Mouse (Mus musculus): ENCODE measurements around the gene Slc1a2. TPM values are rescaled to one million over a fixed set of nuclear protein-coding genes. Genes with fewer than 3 reads are reported as not detected.

Gene Slc1a2
- polyA plus RNA-seq, 1 experiment, result 0.90 TPM

DNA sequence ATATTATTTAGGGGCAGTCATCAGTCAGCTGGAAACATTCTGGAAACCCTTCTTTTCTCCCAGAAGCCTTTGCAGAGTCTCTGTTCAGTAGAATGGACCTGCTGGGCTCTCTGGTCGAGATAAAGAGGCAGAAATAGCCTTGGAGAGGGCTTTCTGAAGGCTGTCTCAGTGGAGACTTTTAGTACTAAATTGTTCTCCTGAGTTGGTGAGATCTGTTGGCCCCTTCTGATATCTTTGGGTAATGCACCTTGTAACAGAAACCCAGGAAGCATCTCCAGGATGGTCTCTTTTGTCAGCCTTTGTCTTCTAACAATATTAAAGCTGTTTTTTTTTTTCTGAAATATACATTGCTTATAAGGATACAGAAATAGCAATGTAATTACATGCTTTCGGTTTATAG is 2.6 kb downstream of the Slc1a2 start:
- no peak for TF ChIP-seq CTCF (IDR thresholded peaks at IDR 0.05; ENCODE audit: borderline replicate concordance, insufficient read depth, low read length)
- no peak for TF ChIP-seq POLR2A (IDR thresholded peaks at IDR 0.05; ENCODE audit: low read depth, low read length)
- Histone ChIP-seq H3K27ac (ENCODE audit: insufficient read depth, low read length) (no peak overlapping the region), H3K4me1 (ENCODE audit: control insufficient read depth, insufficient read depth, low read length) (no peaks in the 10 kb centered on the region), H3K4me3 (ENCODE audit: insufficient read depth, low read length) (no peak overlapping the region)

DNA sequence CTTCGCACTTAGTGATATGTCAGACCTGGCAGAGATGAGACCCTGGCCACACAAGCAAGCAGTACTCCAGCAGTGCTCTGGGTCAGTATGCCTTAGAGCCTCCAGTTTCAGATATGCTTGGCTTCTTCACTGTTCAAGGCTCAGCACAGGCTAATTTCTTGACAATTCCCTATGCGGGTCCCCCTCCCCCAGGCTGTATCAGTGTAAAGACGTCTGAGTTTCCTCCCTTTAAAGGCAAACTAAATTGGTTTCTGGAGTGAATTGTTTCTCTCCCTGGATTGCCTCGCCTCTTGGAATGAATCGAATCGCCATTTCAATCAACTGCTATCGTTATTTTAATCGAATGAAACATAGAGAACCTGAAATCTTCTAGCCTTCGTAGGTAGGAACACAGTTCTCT is 4.5 kb downstream of the Slc1a2 start:
- Histone ChIP-seq H3K4me1 (ENCODE audit: control insufficient read depth, insufficient read depth, low read length) (no peaks in the 10 kb centered on the region), H3K4me3 (ENCODE audit: insufficient read depth, low read length) (no peak overlapping the region), H3K27ac (ENCODE audit: insufficient read depth, low read length) (no peak overlapping the region)
- TF ChIP-seq CTCF (IDR thresholded peaks at IDR 0.05; ENCODE audit: borderline replicate concordance, insufficient read depth, low read length) (no peak), POLR2A (IDR thresholded peaks at IDR 0.05; ENCODE audit: low read depth, low read length) (no peak)

DNA sequence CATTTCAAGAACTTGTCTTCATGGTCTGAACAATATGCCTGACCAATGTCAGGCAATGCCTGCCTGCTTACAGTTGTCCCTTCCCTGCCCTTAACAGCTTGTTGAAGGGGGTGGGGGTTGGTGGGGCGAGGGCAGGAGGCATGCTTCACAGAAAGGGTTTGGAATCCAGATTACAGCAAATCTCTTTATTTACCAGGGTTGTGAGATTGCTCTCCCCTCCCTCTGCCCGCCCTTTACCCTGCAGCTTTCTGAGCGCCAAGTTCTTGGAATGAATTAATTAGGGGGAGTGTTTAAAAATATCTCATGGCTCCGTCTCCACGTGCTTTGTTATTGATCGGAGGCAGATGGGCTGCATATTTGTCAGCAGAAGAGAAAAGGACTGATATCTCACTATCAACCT is 4.9 kb downstream of the Slc1a2 start:
- Histone ChIP-seq H3K27ac (ENCODE audit: insufficient read depth, low read length) (no peak overlapping the region), H3K4me1 (ENCODE audit: control insufficient read depth, insufficient read depth, low read length) (no peaks in the 10 kb centered on the region), H3K4me3 (ENCODE audit: insufficient read depth, low read length) (no peak overlapping the region)
- TF ChIP-seq CTCF (IDR thresholded peaks at IDR 0.05; ENCODE audit: borderline replicate concordance, insufficient read depth, low read length) (no peak), POLR2A (IDR thresholded peaks at IDR 0.05; ENCODE audit: low read depth, low read length) (no peak)

DNA sequence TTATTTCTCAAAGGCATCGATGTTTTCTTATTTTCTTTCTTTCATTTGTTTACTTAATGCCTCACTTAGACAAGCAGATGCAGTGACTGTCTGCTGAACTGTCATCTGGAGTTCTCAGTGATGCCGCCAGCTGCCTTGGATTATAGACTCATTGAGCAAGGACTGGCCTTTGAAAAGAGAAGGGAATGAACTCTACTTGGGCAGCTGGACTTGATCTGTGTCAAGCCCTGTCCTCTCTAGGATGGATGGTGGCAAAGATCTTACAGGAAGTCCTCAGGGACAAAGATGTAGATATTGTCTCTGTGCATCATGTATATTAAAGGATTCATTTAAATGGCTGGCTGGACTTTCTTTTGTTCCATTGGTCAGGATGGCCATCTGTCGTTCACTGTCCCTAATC is 5.4 kb downstream of the Slc1a2 start:
- H3K27ac ChIP-seq (ENCODE audit: insufficient read depth, low read length), result no peak overlapping the region
- H3K4me1 ChIP-seq (ENCODE audit: control insufficient read depth, insufficient read depth, low read length), result no peaks in the 10 kb centered on the region
- H3K4me3 ChIP-seq (ENCODE audit: insufficient read depth, low read length), result no peak overlapping the region
- TF ChIP-seq CTCF (IDR thresholded peaks at IDR 0.05; ENCODE audit: borderline replicate concordance, insufficient read depth, low read length) (no peak), POLR2A (IDR thresholded peaks at IDR 0.05; ENCODE audit: low read depth, low read length) (no peak)

DNA sequence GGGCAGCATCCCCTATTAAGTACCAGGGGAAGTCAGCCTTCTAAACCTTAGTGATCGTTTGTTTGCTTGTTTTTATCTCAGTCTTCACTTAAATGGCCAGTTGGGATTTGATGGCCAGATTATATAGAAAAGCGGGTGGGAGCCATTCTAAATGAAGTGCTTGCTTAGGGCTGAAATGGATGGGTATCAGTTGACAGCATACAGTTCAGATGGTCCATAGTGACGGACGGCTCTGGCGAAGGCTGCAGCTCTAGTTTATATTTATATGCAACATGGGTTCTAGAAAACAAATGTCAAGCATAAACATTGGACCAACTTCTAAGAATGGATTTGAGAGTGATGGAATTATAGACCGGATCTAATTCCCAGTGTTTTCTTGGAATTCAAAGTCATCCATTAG is 9.5 kb downstream of the Slc1a2 start:
- TF ChIP-seq CTCF (IDR thresholded peaks at IDR 0.05; ENCODE audit: borderline replicate concordance, insufficient read depth, low read length), result no peak
- TF ChIP-seq POLR2A (IDR thresholded peaks at IDR 0.05; ENCODE audit: low read depth, low read length), result no peak

DNA sequence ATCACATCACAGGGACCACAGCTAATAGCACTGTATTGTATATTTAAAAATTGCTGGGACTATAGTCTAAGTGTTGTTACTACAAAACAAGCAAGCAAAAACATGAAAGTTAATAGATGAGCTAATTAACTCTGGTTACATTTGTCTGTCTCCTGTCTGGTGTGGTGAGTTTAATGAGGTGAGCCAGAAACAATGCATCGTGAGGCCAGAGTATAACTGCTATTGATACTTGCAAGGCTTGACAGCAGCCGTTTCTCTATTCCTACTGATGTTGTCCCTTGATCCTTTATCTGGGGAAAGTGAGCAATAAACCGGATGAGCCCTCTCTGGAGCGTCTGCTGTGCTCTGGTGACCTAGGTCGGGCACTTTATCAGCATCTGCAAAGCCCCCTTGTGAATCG is 11.1 kb downstream of the Slc1a2 start:
- H3K4me3 ChIP-seq (ENCODE audit: insufficient read depth, low read length), result no peak overlapping the region
- no peaks in the 10 kb centered on the region for H3K4me1 ChIP-seq (ENCODE audit: control insufficient read depth, insufficient read depth, low read length)
- TF ChIP-seq POLR2A (IDR thresholded peaks at IDR 0.05; ENCODE audit: low read depth, low read length) (no peak), CTCF (IDR thresholded peaks at IDR 0.05; ENCODE audit: borderline replicate concordance, insufficient read depth, low read length) (no peak)
- H3K27ac ChIP-seq (ENCODE audit: insufficient read depth, low read length), result no peak overlapping the region

More for the DNA sequence above, 9.5 kb downstream of the Slc1a2 start:
- H3K4me1 ChIP-seq (ENCODE audit: control insufficient read depth, insufficient read depth, low read length), result no peaks in the 10 kb centered on the region
- H3K27ac ChIP-seq (ENCODE audit: insufficient read depth, low read length), result no peak overlapping the region
- no peak overlapping the region for H3K4me3 ChIP-seq (ENCODE audit: insufficient read depth, low read length)

DNA sequence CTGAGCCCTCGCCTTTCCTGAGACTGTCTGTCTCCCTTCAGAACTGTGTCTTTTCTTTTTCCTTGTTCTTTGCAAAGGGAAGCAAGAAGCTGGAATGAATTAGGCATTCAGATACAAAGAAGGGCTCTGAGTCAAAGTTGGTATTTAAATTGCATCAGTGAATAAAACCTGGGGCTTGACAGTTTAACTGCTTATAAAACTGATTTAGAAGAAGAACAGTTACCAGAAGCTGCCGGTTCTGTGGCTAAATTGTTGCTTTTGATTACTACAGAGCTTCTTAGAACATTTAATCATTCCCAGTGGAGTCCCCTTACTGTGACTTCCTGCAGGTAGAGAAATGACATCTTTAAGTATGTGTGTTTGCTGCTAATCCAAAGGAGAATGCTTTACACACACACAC is 16.1 kb downstream of the Slc1a2 start:
- H3K27ac ChIP-seq (ENCODE audit: insufficient read depth, low read length), result 0 out of 2 replicates have a peak overlapping the region, but pooled peaks have one; percentile 13
- TF ChIP-seq POLR2A (IDR thresholded peaks at IDR 0.05; ENCODE audit: low read depth, low read length) (no peak), CTCF (IDR thresholded peaks at IDR 0.05; ENCODE audit: borderline replicate concordance, insufficient read depth, low read length) (no peak)
- no peaks in the 10 kb centered on the region for H3K4me1 ChIP-seq (ENCODE audit: control insufficient read depth, insufficient read depth, low read length)
- no peak overlapping the region for H3K4me3 ChIP-seq (ENCODE audit: insufficient read depth, low read length)

GRCm38 (mm10) chr2:102675275-102675674 is 16.8 kb downstream of the Slc1a2 start:
- no peak for TF ChIP-seq POLR2A (IDR thresholded peaks at IDR 0.05; ENCODE audit: low read depth, low read length)
- 0 out of 2 replicates have a peak, but pooled peaks have one; percentile 14 for TF ChIP-seq CTCF (IDR thresholded peaks at IDR 0.05; ENCODE audit: borderline replicate concordance, insufficient read depth, low read length)
- Histone ChIP-seq H3K27ac (ENCODE audit: insufficient read depth, low read length) (no peak overlapping the region), H3K4me3 (ENCODE audit: insufficient read depth, low read length) (no peak overlapping the region), H3K4me1 (ENCODE audit: control insufficient read depth, insufficient read depth, low read length) (no peaks in the 10 kb centered on the region)

DNA sequence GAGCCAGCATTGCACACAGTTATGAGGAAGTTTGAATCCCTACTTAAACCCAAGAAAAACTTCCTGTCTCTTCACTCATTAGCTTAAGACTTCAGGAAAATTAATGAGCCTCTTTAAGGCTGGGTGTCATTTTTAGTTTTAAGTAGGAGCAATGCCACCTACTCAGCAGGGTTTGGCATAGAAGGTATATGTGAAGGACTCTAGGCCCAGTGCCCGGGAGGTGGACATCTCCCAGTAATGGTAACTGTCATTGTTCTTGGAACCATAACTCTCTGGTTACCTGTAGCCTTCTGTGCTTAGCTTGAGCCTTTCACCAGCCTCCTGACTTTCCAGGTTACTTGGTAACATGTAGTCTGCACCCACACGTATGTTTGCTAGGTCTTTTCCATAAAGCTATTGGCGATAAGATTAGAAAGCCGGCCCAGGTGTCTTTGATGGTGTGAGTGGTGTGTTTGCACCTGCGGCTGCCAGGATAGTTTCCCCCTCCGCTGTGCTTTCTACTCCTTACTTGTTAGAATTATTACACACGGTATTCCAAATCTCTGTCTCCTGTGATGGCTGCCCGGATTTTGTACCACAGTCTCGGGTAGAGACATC is 18.4 kb downstream of the Slc1a2 start:
- no peak for TF ChIP-seq CTCF (IDR thresholded peaks at IDR 0.05; ENCODE audit: borderline replicate concordance, insufficient read depth, low read length)
- no peak for TF ChIP-seq POLR2A (IDR thresholded peaks at IDR 0.05; ENCODE audit: low read depth, low read length)
- H3K4me1 ChIP-seq (ENCODE audit: control insufficient read depth, insufficient read depth, low read length), result no peaks in the 10 kb centered on the region
- H3K4me3 ChIP-seq (ENCODE audit: insufficient read depth, low read length), result no peak overlapping the region
- H3K27ac ChIP-seq (ENCODE audit: insufficient read depth, low read length), result no peak overlapping the region

DNA sequence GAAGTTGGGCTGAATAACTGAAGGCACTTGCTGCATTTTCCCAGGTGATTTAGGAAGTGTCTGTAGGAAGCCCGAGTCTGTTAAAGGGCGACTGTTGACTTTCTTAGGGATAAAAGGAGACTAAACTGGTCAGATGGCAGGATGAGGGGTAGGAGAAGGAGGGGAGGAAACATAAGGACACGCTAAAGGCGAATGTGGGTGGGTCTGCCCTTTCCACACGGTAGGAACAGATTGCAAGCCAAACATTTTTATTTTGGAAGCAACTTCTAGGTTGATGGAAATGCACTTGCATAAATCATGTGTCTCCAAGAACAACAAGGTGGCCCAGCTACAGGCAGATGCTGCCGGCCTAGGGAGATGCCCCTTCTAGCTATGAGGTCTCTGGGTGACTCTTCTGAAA is 18.9 kb downstream of the Slc1a2 start:
- no peak for TF ChIP-seq POLR2A (IDR thresholded peaks at IDR 0.05; ENCODE audit: low read depth, low read length)
- TF ChIP-seq CTCF (IDR thresholded peaks at IDR 0.05; ENCODE audit: borderline replicate concordance, insufficient read depth, low read length), result no peak
- Histone ChIP-seq H3K4me1 (ENCODE audit: control insufficient read depth, insufficient read depth, low read length) (no peaks in the 10 kb centered on the region), H3K27ac (ENCODE audit: insufficient read depth, low read length) (no peak overlapping the region), H3K4me3 (ENCODE audit: insufficient read depth, low read length) (no peak overlapping the region)
